Mouse (Mus musculus) cerebellum, adult 2 months (tissue): ENCODE measurements around the gene Cldn7.

ENCODE experiments used
- CTCF ChIP-seq: fragments of 200-500 bp; IDR thresholded peaks from 2 replicates; pipeline ENCODE4 v1.5.1; 2011; ENCODE audit warnings: low read depth, mild to moderate bottlenecking, control low read depth, low read length, moderate library complexity, borderline replicate concordance; ENCODE audit not compliant: insufficient read depth
- POLR2A ChIP-seq: fragments of 200-500 bp; IDR thresholded peaks from 2 replicates; pipeline ENCODE4 v1.6.1; 2011; ENCODE audit warnings: low read length, control low read depth, borderline replicate concordance; ENCODE audit not compliant: insufficient read depth

DNA sequence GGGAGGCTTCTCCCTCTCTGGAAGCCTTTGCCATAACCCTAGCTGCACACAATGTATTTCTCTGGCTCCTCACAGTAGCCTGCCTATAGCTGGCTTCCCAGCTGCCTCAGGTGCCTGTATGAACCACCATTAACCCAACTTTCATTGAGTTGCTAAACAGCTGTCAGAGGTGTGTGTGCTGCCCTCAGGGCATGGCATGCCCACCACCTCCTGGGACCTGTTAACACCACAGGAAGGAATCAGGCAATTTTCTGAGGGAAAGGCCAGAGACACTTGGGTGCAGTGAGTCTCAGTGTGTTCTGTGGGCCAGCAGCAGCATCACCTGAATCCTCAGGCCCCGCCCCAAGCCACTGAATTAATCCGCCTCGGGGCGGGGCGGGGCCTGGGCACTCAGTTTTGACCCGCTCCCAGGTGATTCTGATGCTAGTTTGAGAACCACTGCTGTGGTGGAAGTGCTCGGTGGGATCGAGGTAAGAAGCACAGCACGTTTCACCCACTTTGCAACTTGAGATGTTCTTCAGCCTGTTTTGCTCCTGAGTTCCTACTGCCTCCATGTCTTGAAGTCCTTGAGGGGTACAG is 26.1 kb upstream of the Cldn7 start:
- TF ChIP-seq POLR2A (no peak), CTCF (no peak)
